Mouse (Mus musculus) cerebellum, postnatal 25 days (tissue): ENCODE data around the gene Gm21994.
A peak's percentile ranks its signal among the peaks of the same experiment; 100 is the strongest.
"Not testable (repeated sequence)": the region's sequence is repeated elsewhere in the genome, so short reads cannot be mapped to it uniquely, and the experiment has no call there.

Source experiments
- DNase-seq, 2 experiments: peaks; one replicate each; pipeline ENCODE4 v3.0.0; 2021; ENCODE audit warnings: mixed read lengths in 2 of 2

The Gm21994 gene

DNA sequence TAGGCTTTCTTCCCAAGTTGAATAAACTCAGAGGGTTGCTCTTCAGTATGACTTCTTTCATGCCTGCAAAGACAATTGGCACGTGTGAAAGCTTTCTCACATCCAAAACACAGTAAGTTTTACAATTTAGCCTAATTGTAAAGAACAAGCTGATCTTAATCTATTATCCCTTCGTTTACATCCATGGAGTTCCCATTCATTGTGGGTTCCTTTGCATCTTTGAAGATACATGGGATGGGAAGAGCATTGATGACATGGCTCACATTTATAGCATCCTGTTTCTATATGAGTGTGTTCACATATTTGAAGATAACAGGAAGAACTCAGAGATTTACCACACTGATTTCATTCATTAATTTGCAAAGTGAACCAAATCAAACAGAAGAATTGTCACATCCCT, at the start of gene Gm21994:
Gene Gm21994, minus strand, starts transcription at position 101 of the 400 bp plus-strand sequence.
- not testable (repeated sequence) for DNase-seq

DNA sequence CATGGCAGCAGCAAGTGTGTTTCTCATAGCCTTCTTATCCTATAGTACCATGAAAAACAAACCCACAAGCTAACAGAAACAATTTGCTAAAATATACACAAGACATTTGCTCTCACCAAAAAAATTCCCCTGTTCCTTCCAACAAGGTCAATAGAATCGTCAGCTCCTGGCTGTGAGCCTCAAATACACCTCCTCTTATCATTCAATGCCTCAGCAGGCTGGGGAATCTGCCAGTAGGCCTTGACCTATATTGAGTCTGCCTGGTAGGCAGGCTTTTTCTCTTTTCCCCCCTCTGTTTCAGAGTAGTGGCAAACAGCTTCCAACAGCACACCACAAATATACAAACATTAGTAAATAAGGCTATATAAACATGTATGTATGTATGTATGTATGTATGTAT, 43.7 kb upstream of the Gm21994 start:
- DNase-seq: no peak

DNA sequence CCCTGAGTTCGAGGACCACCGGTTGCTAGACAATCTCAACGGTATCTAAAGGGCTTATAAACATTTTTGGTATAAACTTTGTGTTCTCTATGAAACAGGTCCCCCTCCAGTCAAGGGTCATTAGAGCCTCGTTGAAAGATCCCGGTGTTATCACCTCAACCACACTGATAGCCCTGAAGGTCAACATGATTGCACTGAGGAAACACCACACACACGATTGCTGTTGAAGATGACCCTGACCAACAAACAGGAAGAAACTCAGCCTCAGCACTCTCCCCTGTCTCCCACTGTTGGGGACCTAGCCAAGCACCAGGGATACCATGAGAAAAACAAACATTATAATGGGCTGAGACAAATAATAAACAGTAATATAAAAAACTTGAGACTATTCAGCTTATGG, 38.3 kb upstream of the Gm21994 start:
- no peak for DNase-seq

DNA sequence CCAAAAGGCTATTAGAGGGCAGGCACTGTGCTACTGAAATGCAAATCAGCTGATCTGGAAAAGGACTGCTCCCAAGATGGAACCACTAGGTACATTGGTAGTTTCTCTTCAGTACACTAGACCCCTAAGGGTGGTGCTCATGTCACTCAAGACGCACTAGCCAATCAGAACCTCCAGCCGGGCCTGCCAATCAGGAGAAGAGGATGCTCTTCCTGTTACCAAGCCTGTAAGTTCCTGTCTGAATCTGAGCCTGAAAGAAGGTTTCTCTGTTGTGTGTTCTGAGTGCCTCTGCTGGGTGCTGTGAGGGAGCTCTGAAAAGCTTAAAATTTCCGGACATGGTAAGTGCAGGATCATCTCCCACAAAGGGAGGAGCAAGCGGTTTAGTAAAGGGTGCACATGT, 1.9 kb upstream of the Gm21994 start, which contains the start of gene Gm14124:
Gene Gm14124, plus strand, starts transcription at position 227 of the 400 bp plus-strand sequence.
- not testable (repeated sequence) for DNase-seq

DNA sequence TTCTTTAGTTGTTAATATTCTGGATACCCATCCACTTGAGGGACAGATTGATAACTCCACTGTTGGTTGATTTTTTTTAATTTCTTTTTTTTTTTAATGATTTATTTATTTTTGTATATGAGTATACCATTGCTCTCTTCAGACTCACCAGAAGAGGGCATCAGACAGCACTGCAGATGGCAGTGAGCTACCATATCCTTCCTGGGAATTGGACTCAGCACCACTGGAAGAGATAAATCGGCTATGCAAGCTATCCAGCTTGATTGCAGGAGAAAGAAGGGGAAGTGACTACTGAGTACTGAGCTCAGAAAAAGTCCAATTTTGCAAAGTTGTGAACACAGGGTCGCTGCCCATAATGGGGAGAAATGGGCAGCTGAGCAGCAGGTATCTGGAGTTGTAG, 1.5 kb upstream of the Gm21994 start:
- not testable (repeated sequence) for DNase-seq

DNA sequence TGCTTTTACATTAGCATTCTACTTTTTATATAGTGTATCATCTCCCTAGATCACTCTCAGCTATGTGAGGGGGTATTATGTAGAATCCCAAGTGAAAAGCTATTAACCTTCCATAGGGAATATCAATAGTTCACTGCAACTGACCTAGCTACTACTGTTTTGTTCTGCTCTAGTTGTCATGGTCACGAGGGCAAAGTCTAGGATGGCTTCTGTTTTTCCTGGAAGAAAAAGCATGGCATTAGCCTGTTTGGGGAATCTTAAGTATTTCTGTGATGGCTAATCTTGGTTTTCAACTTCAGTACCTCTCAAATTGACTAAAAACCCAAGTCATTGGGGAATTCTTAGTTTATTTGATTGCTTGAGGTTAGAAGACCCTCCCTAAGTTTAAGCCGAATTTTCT, 12.2 kb downstream of the Gm21994 start:
- no peak for DNase-seq

DNA sequence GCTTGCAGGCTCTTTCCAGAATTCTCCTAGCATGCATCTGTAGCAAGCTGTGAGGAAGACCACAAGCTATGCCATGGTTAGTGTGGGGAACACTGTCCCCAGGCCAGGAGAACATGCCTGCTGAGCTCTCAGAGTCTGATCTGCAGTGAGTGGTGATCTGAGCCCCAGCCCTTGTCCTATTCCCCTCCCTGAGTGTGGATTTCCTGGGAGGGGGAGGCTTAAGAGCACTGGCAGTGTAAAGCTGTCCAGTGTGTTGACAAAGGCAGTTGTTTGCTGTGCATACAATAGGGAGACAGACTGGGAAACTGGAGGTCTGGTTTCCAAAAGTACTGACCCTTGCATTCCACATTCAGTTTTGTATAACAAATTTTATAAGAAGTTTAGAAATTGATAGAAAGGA, 32.1 kb downstream of the Gm21994 start:
- DNase-seq: not testable (repeated sequence)

DNA sequence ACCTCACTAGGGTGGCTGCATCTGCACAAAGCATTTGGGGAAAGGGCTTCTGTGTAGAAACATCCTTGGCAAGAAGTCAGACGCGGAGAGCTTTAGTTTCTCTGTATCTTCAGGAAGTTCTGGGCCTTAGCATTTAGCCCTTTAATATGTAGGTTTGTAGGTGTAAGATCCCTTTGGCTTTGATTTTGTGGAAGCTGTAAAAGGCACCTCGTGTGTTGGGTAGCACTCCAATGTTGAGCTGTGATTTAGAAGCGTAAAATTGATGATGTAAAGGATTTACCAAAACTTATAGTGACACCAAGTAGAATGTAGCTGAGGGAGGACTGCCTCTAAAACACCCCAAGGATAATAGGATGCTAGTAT, 37.0 kb downstream of the Gm21994 start:
- DNase-seq: not testable (repeated sequence)

DNA sequence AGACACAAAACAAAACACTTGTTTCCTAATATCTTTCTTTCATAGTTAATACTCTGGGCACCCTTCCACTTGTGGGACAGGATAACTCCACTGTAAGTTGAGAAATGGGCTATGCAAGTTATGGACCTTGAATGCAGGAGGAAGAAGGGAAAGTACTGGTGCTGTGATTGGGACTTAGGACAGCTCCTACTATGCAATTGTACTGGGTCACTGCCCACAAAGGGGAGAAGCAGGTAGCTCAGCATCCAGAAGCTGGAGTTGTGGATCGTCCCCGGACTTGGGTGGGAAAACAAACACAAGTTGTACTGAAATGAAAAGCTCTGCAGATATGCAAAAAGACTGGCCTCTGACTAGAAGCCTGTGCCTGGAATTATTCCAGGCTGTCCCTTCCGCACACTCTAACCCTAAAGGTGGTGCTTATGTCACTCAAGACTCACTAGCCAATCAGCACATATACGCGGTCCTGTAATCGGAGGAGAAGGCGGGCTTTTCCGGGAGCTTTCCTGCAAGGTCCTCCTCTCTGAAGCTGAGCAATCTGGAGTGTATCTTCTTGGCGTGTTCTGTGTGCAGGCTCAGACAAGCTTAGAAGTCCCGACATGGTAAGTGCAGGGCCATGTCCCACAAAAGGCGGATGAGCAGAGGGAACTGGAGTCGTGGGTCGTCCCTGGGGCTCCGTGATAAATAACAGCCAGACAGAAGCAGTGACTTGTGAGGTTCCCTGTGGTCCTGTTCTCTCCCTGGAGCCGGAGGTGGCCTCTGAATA, 37.6 kb downstream of the Gm21994 start, which contains the start of gene Zfp937:
Gene Zfp937, plus strand, starts transcription at position 474 of the 763 bp plus-strand sequence.
- peak; percentile 78 to 82 for DNase-seq
